Mouse (Mus musculus): Measurements from ENCODE around the gene Gabrb3. TPM values are rescaled to one million over a fixed set of nuclear protein-coding genes. Genes with fewer than 3 reads are reported as not detected.
A peak's percentile ranks its signal among the peaks of the same experiment; 100 is the strongest.

The Gabrb3 gene
- total RNA-seq, 2 experiments from 2014 or later: 195 to 225 TPM

GRCm38 (mm10) chr7:57512955-57513354 is 93.5 kb downstream of the Gabrb3 start:
- intact Hi-C loops (cut with DNase I): loop anchor here (5.0 kb wide), 2 partner anchors 884 to 1569 kb away; no protein-coding TSS in a partner anchor
- DNase-seq: no peak

GRCm38 (mm10) chr7:57529451-57529850 is 110.0 kb downstream of the Gabrb3 start:
- intact Hi-C loops (cut with DNase I): no loop called here

GRCm38 (mm10) chr7:57529954-57530353 is 110.5 kb downstream of the Gabrb3 start:
- no peak for DNase-seq
- intact Hi-C loops (cut with DNase I): no loop called here

More at GRCm38 (mm10) chr7:57529451-57529850, 110.0 kb downstream of the Gabrb3 start:
- no peak for DNase-seq

GRCm38 (mm10) chr7:57532676-57533075 is 113.2 kb downstream of the Gabrb3 start:
- intact Hi-C loops (cut with DNase I): no loop called here

GRCm38 (mm10) chr7:57538565-57538964 is 119.1 kb downstream of the Gabrb3 start:
- intact Hi-C loops (cut with DNase I): no loop called here
- peak; percentile 12 for DNase-seq

More at GRCm38 (mm10) chr7:57532676-57533075, 113.2 kb downstream of the Gabrb3 start:
- DNase-seq: no peak

GRCm38 (mm10) chr7:57560732-57561436 is 141.4 kb downstream of the Gabrb3 start:
- DNase-seq: no peak
- intact Hi-C loops (cut with DNase I): no loop called here

GRCm38 (mm10) chr7:57564403-57564802 is 144.9 kb downstream of the Gabrb3 start:
- no peak for DNase-seq
- intact Hi-C loops (cut with DNase I): no loop called here

GRCm38 (mm10) chr7:57590451-57591248 is 171.2 kb downstream of the Gabrb3 start:
- intact Hi-C loops (cut with DNase I): loop anchor here (10.0 kb wide), 2 partner anchors 214 to 804 kb away; no protein-coding TSS in a partner anchor

GRCm38 (mm10) chr7:57591249-57591577 is 171.7 kb downstream of the Gabrb3 start:
- intact Hi-C loops (cut with DNase I): loop anchor here (10.0 kb wide), 2 partner anchors 214 to 804 kb away; no protein-coding TSS in a partner anchor
- DNase-seq: no peak

More at GRCm38 (mm10) chr7:57590451-57591248, 171.2 kb downstream of the Gabrb3 start:
- peak; percentile 91 for DNase-seq

GRCm38 (mm10) chr7:57591578-57592431 is 172.3 kb downstream of the Gabrb3 start:
- intact Hi-C loops (cut with DNase I): loop anchor here (10.0 kb wide), 2 partner anchors 213 to 803 kb away; no protein-coding TSS in a partner anchor
- DNase-seq: peak; percentile 42

- DNase-seq: no peak
- intact Hi-C loops (cut with DNase I): loop anchor here (10.0 kb wide), 2 partner anchors 207 to 797 kb away; no protein-coding TSS in a partner anchor
These were observed 177.8 kb downstream of the Gabrb3 start for GRCm38 (mm10) chr7:57597341-57597740.

- no peak for DNase-seq
These were observed 199.2 kb downstream of the Gabrb3 start for GRCm38 (mm10) chr7:57618697-57619096.

GRCm38 (mm10) chr7:57620036-57620435 is 200.5 kb downstream of the Gabrb3 start:
- intact Hi-C loops (cut with DNase I): no loop called here

More at GRCm38 (mm10) chr7:57618697-57619096, 199.2 kb downstream of the Gabrb3 start:
- intact Hi-C loops (cut with DNase I): no loop called here

GRCm38 (mm10) chr7:57623718-57624117 is 204.2 kb downstream of the Gabrb3 start:
- intact Hi-C loops (cut with DNase I): no loop called here
- no peak for DNase-seq

More at GRCm38 (mm10) chr7:57620036-57620435, 200.5 kb downstream of the Gabrb3 start:
- DNase-seq: no peak

- intact Hi-C loops (cut with DNase I): no loop called here
- DNase-seq: no peak
These were observed 215.5 kb downstream of the Gabrb3 start for GRCm38 (mm10) chr7:57635026-57635425.

GRCm38 (mm10) chr7:57635687-57636086 is 216.2 kb downstream of the Gabrb3 start:
- intact Hi-C loops (cut with DNase I): no loop called here
- DNase-seq: no peak

GRCm38 (mm10) chr7:57640796-57641195 is 221.3 kb downstream of the Gabrb3 start:
- DNase-seq: no peak
- intact Hi-C loops (cut with DNase I): no loop called here

GRCm38 (mm10) chr7:57647345-57647744 is 227.9 kb downstream of the Gabrb3 start:
- intact Hi-C loops (cut with DNase I): no loop called here
- no peak for DNase-seq

- intact Hi-C loops (cut with DNase I): no loop called here
- peak; percentile 45 for DNase-seq
These were observed 228.8 kb downstream of the Gabrb3 start for GRCm38 (mm10) chr7:57648136-57648755.

GRCm38 (mm10) chr7:57677352-57677751 is 257.9 kb downstream of the Gabrb3 start:
- DNase-seq: no peak
- intact Hi-C loops (cut with DNase I): no loop called here
